Mouse (Mus musculus) lung, adult 2 months (tissue): ENCODE measurements around the gene Samsn1.

ENCODE experiments used
- CTCF ChIP-seq: fragments of 200-500 bp; IDR thresholded peaks from 2 replicates; pipeline ENCODE4 v1.5.1; 2011; ENCODE audit warnings: mild to moderate bottlenecking, low read length, control low read depth; ENCODE audit not compliant: insufficient read depth
- POLR2A ChIP-seq: fragments of 200-500 bp; IDR thresholded peaks from 2 replicates; pipeline ENCODE4 v1.6.1; 2011; ENCODE audit warnings: low read depth, mild to moderate bottlenecking, control low read depth, low read length, borderline replicate concordance; ENCODE audit errors: extremely low read depth

GRCm38 (mm10) chr16:76066082-76066635 is 44.1 kb upstream of the Samsn1 start:
- no peak for TF ChIP-seq CTCF
- no peak for TF ChIP-seq POLR2A
